Mouse (Mus musculus): ENCODE data around the gene Arhgap10.

Gene Arhgap10

GRCm38 (mm10) chr8:77516845-77517244 lies 908 bp downstream of the Arhgap10 start:
- no peak for DNase-seq (ENCODE audit: low spot score in 2 of 2)

DNA sequence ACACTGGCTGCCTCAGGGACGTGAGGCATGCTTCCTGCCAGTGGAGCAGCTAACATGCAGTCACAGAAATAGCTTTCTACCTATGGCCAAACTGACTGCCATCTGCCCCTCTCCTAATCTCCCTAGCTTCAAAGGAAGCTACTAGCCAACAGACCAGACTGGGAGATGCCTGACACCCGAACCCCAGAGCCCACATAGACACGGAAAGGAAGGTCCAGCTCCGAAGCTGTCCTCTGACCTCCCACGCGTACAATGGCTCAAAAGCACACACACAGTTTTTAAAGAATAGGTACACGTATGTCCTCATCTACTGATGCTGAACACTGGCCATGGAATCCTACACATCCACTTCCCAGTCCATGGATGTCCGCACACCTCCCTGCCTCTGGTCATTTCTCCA lies 2.0 kb downstream of the Arhgap10 start:
- DNase-seq (ENCODE audit: low spot score in 2 of 2) = no peak

DNA sequence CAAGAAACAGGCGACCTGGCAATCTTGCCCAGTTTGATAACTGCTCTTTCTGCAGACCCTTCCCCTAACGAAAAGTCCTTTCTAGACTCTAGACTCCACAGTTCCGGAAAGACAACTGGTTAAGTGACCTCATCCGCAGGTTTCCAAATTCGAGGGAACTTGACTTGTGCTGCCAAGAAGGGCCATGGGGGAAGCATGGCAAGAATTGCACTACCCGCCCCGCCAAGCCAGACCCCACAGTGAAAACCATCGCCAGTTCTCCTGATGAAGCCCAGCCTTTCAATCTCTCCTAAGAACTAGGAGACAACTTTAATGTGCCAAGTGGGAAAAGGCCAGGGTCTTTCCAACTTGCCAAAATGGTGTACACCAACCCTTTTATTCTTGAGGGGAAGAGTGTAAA lies 2.6 kb downstream of the Arhgap10 start:
- no peak for DNase-seq (ENCODE audit: low spot score in 2 of 2)

- DNase-seq (ENCODE audit: low spot score in 2 of 2) = no peak
Observed at GRCm38 (mm10) chr8:77511750-77512493, 5.8 kb downstream of the Arhgap10 start.

GRCm38 (mm10) chr8:77510426-77510825 lies 7.3 kb downstream of the Arhgap10 start:
- DNase-seq (ENCODE audit: low spot score in 2 of 2) = no peak

- no peak for DNase-seq (ENCODE audit: low spot score in 2 of 2)
Observed at GRCm38 (mm10) chr8:77509044-77509443, 8.7 kb downstream of the Arhgap10 start.

DNA sequence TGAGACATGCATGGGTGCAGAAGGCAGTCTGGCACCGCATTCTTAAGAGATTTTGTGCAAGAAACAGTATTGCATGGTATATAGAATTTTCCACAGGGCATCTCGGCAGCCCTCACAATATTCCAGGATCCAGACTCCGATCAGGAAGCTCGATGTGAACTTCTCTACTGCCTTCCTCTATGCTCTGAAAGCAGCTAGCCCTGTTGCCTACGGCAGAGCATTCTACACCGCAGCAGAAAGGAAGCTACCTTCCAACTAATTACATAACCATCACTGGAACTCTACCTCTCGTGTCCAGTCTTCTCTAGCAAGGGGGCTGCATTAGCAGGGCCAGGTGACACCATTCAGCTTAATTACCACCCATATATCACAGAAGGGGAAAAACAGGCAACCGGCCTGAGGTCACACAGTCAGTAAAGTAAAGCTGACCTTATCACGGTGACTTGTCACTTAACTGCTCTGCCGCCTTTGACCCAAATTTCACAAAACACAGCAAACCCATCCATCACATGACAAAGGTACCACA lies 10.2 kb downstream of the Arhgap10 start:
- DNase-seq (ENCODE audit: low spot score in 2 of 2) = no peak

- DNase-seq (ENCODE audit: low spot score in 2 of 2) = no peak
Observed at GRCm38 (mm10) chr8:77506539-77506938, 11.2 kb downstream of the Arhgap10 start.

DNA sequence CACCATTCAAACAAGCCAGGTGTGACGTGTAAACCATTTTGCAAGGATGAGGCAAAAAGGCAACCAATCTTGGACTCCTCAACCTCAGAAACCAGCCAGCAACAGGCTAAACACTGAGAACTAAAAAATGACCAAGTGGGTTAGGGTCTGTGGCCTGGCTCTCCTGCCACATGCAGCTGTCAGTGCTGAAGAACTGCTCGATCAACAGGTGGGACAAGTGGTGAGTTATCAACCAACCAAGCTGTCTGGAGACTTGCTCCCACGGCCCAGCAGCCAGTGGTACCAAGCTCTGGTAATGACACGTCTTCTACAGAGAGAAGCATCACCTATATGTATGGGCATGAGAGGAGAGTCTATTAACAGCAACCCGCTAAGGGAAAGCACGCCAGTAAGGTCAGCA lies 15.2 kb downstream of the Arhgap10 start:
- DNase-seq (ENCODE audit: low spot score in 2 of 2) = no peak

DNA sequence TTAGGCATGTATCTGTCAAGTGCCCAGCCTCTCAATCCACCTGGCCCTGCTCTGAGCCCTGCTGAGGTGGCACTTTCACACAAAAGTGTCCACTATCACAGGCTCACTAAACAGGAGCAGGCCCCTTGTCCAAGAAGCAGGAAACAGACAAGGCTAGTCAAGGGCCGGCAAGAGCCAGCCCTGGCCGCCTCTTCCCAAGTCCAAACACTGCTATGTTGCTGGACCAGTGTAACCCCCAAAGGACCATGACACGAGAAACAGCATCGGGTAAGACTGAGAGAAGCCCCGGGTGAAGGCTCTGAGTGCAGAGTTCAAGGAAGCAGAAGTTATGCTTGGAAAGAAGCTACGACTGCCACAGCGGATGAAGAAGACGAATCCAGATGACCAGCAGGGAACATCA lies 16.6 kb downstream of the Arhgap10 start:
- no peak for DNase-seq (ENCODE audit: low spot score in 2 of 2)

GRCm38 (mm10) chr8:77500264-77500663 lies 17.5 kb downstream of the Arhgap10 start:
- no peak for DNase-seq (ENCODE audit: low spot score in 2 of 2)

DNA sequence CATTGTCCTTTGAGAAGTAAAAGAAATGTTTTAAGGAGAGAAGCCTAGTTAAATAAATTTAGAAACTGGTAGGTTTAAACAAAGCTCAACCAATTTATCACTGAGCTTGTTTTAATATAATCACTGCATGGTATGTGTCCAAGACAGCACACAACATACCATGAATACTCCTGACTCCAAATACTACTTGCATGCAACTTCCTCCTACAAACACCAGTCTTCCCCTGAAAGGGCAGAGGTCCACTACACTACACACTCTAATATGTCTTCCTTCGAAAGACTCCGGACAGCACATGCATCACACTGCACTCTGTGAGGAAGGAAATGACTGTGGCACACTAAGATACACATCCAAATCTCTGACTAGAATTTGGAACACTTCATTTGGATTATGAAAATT lies 20.3 kb downstream of the Arhgap10 start:
- no peak for DNase-seq (ENCODE audit: low spot score in 2 of 2)

DNA sequence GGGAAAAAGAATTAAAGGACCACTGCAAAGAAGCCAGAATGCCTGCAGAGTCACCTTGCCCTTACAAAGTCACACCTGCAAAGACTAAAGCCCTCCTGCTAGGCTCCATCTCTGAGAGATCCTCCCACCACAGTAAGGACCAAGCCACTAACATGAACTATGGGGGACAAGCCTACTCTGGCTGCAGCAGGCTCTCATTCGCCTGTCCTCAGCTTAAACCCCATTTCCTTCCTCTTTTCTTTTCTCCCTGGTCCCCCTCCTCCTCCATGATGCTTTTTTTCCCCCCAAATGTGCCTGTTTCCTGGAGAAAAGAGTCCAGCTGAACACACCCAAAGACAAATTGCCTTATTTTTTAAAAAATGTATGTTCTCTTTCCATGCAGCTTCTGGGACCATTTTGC lies 21.5 kb downstream of the Arhgap10 start:
- DNase-seq (ENCODE audit: low spot score in 2 of 2) = no peak

- no peak for DNase-seq (ENCODE audit: low spot score in 2 of 2)
Observed at GRCm38 (mm10) chr8:77494376-77495328, 23.1 kb downstream of the Arhgap10 start.

- peak in 1 of 2 experiments; percentile 58 for DNase-seq (ENCODE audit: low spot score in 2 of 2)
Observed at GRCm38 (mm10) chr8:77492356-77493058, 25.2 kb downstream of the Arhgap10 start.

DNA sequence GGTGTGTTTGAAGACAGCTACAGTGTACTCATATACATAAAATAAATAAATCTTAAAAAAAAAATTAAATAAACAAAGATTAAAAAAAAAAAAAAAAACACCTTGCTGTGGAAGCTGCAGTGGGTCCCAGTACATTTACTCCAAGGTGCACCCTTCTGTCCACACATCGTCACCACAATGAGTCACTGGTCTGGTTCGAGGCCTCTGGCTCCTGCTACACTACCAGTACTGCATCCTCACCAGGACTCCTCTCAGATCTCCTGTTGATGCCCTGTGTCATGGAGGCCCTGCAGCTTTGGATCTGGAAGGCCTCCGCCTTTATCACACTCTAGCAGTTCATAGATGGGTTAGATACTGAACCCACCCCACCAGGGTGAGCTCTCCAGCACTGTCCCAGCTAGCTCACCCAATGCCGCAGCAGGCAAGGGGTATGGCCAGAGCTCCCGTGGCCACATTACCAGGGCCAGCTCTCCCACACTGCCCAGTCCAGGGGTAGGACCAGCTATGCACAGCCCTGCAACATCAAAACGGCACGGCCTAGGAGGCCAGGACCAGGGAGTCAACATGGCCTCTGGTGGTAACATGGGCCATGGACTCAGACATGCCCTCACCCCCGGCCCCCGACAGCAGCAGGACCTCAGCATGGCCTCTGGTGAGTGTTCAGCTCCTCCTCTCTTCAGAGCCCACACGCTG lies 26.4 kb downstream of the Arhgap10 start:
- no peak for DNase-seq (ENCODE audit: low spot score in 2 of 2)

DNA sequence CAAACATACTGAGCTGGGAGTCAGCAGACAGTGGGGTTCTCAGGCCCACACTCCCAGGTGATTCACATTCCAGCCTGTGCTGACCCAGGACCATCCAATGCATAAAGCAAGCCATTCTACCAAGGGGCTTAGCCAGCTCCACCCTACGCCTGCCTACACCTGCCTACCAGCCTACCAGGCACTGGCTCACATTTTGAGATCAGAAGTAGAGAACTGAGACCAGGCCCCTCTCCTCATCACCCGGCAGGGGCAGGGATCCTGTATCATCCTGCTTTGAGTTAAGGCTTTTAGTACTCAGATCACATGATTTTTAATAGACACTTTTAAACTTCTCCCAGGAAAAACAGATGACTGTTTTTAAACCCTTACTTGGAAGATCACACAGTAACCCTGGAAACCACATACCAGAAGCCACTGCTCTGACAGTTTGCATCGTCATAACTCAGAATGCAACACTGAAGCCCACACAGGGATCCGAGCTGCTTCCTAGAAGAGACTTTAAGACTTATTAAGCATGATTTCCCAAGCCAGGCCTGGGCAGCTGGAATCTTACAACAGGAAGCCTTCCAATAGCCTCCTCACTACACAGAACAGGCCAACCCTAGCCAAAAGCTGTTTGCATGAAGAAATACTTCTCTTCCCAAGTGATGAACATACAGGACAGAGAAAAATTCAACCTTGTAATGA lies 27.5 kb downstream of the Arhgap10 start:
- peak in 1 of 2 experiments; percentile 68 for DNase-seq (ENCODE audit: low spot score in 2 of 2)

DNA sequence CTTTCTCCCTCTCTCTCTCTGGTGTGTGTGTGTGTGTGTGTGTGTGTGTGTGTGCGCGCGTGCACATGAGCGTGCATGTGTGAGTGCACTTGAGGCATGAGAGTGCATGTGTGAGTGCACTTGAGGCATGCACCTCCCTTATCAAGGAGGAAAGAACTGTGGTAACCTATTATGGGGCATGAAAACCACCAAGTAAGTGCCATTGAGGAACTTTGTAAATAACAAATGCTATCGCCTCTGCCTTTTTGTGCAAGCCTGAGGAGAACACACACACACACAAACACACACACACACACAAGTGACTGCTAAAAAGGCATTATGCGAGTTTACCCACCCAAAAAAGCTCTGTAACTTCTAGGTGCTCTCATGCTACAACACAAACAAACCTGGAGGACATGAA lies 28.5 kb downstream of the Arhgap10 start:
- DNase-seq (ENCODE audit: low spot score in 2 of 2) = no peak

DNA sequence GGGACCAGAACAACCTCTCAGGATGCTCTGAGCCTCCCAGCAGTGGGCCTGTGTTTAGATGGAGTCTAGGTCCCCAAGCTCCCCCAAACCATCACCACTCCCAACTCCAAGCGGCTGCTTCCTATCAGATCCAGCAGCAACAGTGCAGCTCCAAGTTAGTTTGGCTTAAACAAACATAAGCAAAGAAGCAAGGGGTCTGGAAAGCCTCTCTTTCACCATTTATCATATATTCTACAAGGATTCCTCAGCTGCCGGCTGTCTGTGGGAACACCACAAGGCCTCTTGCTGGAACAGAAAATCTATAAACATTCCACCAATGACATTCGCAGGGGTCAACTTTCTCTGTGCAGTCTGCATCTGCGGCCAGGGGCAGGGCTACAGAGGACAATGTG lies 29.5 kb downstream of the Arhgap10 start:
- no peak for DNase-seq (ENCODE audit: low spot score in 2 of 2)

- DNase-seq (ENCODE audit: low spot score in 2 of 2) = no peak
Observed at GRCm38 (mm10) chr8:77487590-77488214, 30.1 kb downstream of the Arhgap10 start.

Measured in urinary bladder, postnatal 36 days (tissue).